ENCODE assay signal across 8 mouse cellular contexts in the genomic region with DNA sequence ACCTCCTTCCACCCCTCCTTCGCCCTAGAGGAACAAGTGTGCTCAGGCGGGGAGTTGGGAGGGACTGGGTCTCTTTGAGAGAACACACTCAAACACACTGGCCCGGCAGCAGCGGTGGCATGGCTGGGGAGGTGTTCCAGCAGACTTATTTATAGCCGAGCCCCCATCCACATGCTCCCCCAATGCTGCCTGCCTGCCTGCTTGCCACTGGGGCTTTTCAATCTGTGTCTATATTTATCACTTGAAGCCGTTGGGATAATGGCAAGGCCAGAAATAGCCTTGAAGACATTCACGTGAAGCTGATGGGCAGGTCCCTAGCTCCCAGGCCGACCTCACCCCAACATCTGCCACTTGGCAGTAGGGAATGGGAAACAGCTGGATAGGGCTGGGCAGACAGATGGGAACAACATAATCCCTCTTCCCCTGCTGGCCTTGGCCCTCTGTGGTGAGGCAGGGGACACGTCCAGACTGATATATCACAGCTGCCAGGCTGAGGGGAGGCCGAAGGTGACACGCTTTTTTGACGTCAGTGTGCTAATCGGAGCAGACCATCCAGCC. TPM values are rescaled to one million over a fixed set of nuclear protein-coding genes. Genes with fewer than 3 reads are reported as not detected.
DNase-seq lines count a peak whose midpoint lies in the region; ATAC-seq lines count a peak whose summit lies in the region.

No protein-coding gene starts in this region.

- peaks cover 82% of the 10 kb centered on the region for H3K4me1 ChIP-seq in hindbrain, embryonic 10.5 days (replicated peaks)
- H3K4me1 ChIP-seq in hindbrain, embryonic 14.5 days (replicated peaks; ENCODE audit: control insufficient read depth, insufficient read depth, low read length), result peaks cover 19% of the 10 kb centered on the region
- peaks cover 30% of the 10 kb centered on the region for H3K4me1 ChIP-seq in embryonic facial prominence, embryonic 15.5 days
- peaks cover 34% of the 10 kb centered on the region for H3K4me1 ChIP-seq in intestine, embryonic 16.5 days (ENCODE audit: control insufficient read depth, insufficient read depth, low read length)

- no peak overlapping the region for H3K9ac ChIP-seq in hindbrain, embryonic 14.5 days
- H3K9ac ChIP-seq in embryonic facial prominence, embryonic 15.5 days, result no peak overlapping the region
- H3K9ac ChIP-seq in intestine, embryonic 16.5 days (ENCODE audit: low read depth, low read length), result peak overlapping the region; percentile 19; the same call in 1 of the 2 replicates

- no peak overlapping the region for H3K4me2 ChIP-seq in hindbrain, embryonic 14.5 days (replicated peaks)
- no peak overlapping the region for H3K4me2 ChIP-seq in embryonic facial prominence, embryonic 15.5 days (replicated peaks)
- no peak overlapping the region for H3K4me2 ChIP-seq in intestine, embryonic 16.5 days (ENCODE audit: low read depth, low read length)

- no peaks in the 10 kb centered on the region for H3K27me3 ChIP-seq in hindbrain, embryonic 10.5 days (ENCODE audit: insufficient read depth, poor library complexity, severe bottlenecking)
- no peaks in the 10 kb centered on the region for H3K27me3 ChIP-seq in hindbrain, embryonic 14.5 days (ENCODE audit: control insufficient read depth, insufficient read depth, low read length)
- no peaks in the 10 kb centered on the region for H3K27me3 ChIP-seq in embryonic facial prominence, embryonic 15.5 days
- no peaks in the 10 kb centered on the region for H3K27me3 ChIP-seq in intestine, embryonic 16.5 days (replicated peaks; ENCODE audit: control insufficient read depth, insufficient read depth, low read length)

- DNase-seq in hindbrain, embryonic 10.5 days (ENCODE audit: low spot score), result peak; percentile 29
- no peak for DNase-seq in hindbrain, embryonic 14.5 days (ENCODE audit: low spot score)
- peak; percentile 60 to 86 for DNase-seq in lung, postnatal 4 days
- no peak for DNase-seq in cerebellum, adult 8-10 months
- no peak for DNase-seq in ovary, adult 18-20 months (ENCODE audit: low spot score)
- no peak for DNase-seq in layer of hippocampus, postnatal 10 days (ENCODE audit: low spot score in 2 of 2)

- no peak overlapping the region for H3K4me3 ChIP-seq in hindbrain, embryonic 10.5 days
- H3K4me3 ChIP-seq in hindbrain, embryonic 14.5 days (replicated peaks; ENCODE audit: low read length), result no peak overlapping the region
- H3K4me3 ChIP-seq in embryonic facial prominence, embryonic 15.5 days (replicated peaks), result no peak overlapping the region
- H3K4me3 ChIP-seq in intestine, embryonic 16.5 days (ENCODE audit: low read length), result no peak overlapping the region

- H3K27ac ChIP-seq in hindbrain, embryonic 10.5 days, result peak overlapping the region; percentile 67
- no peak overlapping the region for H3K27ac ChIP-seq in hindbrain, embryonic 14.5 days
- H3K27ac ChIP-seq in embryonic facial prominence, embryonic 15.5 days (replicated peaks), result peak overlapping the region; percentile 34
- H3K27ac ChIP-seq in intestine, embryonic 16.5 days (ENCODE audit: low read length), result 0 out of 2 replicates have a peak overlapping the region, but pooled peaks have one; percentile 14

- WGBS in hindbrain, embryonic 10.5 days, result 53% methylated on average over 13 of the region's 13 CpGs
- 39% methylated on average over 13 of the region's 13 CpGs for WGBS in hindbrain, embryonic 14.5 days
- WGBS in embryonic facial prominence, embryonic 15.5 days, result 24% methylated on average over 13 of the region's 13 CpGs
- WGBS in intestine, embryonic 16.5 days, result 44% methylated on average over 13 of the region's 13 CpGs

- no peaks in the 10 kb centered on the region for H3K9me3 ChIP-seq in hindbrain, embryonic 10.5 days
- H3K9me3 ChIP-seq in hindbrain, embryonic 14.5 days (ENCODE audit: control insufficient read depth, low read length), result no peaks in the 10 kb centered on the region
- H3K9me3 ChIP-seq in embryonic facial prominence, embryonic 15.5 days (replicated peaks), result no peaks in the 10 kb centered on the region
- H3K9me3 ChIP-seq in intestine, embryonic 16.5 days (ENCODE audit: control insufficient read depth, low read length), result no peaks in the 10 kb centered on the region

- ATAC-seq in hindbrain, embryonic 14.5 days (ENCODE audit: low FRiP score), result no peak
- ATAC-seq in embryonic facial prominence, embryonic 15.5 days (ENCODE audit: insufficient number of reproducible peaks, low FRiP score, low TSS enrichment, low read depth), result peak; percentile 61
- ATAC-seq in intestine, embryonic 16.5 days, result no peak

- no peaks in the 10 kb centered on the region for H3K36me3 ChIP-seq in hindbrain, embryonic 10.5 days
- H3K36me3 ChIP-seq in hindbrain, embryonic 14.5 days (replicated peaks; ENCODE audit: control insufficient read depth, insufficient read depth), result no peaks in the 10 kb centered on the region
- no peaks in the 10 kb centered on the region for H3K36me3 ChIP-seq in embryonic facial prominence, embryonic 15.5 days
- no peaks in the 10 kb centered on the region for H3K36me3 ChIP-seq in intestine, embryonic 16.5 days (ENCODE audit: control insufficient read depth, insufficient read depth, low read length)

RNA-seq across cellular contexts. Expression of gene Pitpnm2, which starts 43.0 kb away (rescaled TPM):
- polyA plus RNA-seq in hindbrain, embryonic 10.5 days (2016; fragmentation: Nextera tagmentation; extraction: Ambion mirVana), result 3.2 and 3.6 TPM in 2 replicates
- 13.5 and 15.1 TPM in 2 replicates for polyA plus RNA-seq in hindbrain, embryonic 14.5 days (2014; fragmentation: Nextera tagmentation; extraction: Ambion mirVana)
- polyA plus RNA-seq in embryonic facial prominence, embryonic 15.5 days (2015; fragmentation: Nextera tagmentation; extraction: Ambion mirVana), result 5.0 and 5.9 TPM in 2 replicates
- polyA plus RNA-seq in intestine, embryonic 16.5 days (2015; fragmentation: Nextera tagmentation; extraction: Ambion mirVana), result 1.8 and 2.4 TPM in 2 replicates
- 100 to 1,000 TPM; 125 to 126 TPM for total RNA-seq in layer of hippocampus, postnatal 10 days (2021)

Comparison
In these comparisons a context has a peak if more than half of its experiments do, and no peak if none do; other contexts are left out.
1. DNase-seq: peak in hindbrain, embryonic 10.5 days (single experiment) and lung, postnatal 4 days (2 of 2); none in hindbrain, embryonic 14.5 days (single experiment), cerebellum, adult 8-10 months (single experiment), ovary, adult 18-20 months (single experiment) and layer of hippocampus, postnatal 10 days (0 of 2).